Mouse (Mus musculus) heart, adult 2 months (tissue): ENCODE measurements at regions not wholly inside any gene's neighbourhood (a gene's known extent, or its start where the extent isn't known, plus 50 kb on each side); places are given as distances from the start of the nearest gene placed in this dataset.

Experiments
- DNase-seq, 2 experiments: peaks; one replicate each; pipeline ENCODE4 v3.0.0; 2021
- H3K27ac ChIP-seq: fragments of 200-600 bp; 2 replicates; pipeline ENCODE4 v1.8.1; 2022
- H3K27me3 ChIP-seq: fragments of 200-500 bp; 2 replicates; pipeline ENCODE4 v1.6.1; 2012; ENCODE audit warnings: mild to moderate bottlenecking, low read length, inconsistent platforms, mixed read lengths; ENCODE audit not compliant: control insufficient read depth, insufficient read depth
- H3K36me3 ChIP-seq: fragments of 200-500 bp; 2 replicates; pipeline ENCODE4 v1.6.1; 2012; ENCODE audit warnings: low read length, inconsistent platforms; ENCODE audit not compliant: control insufficient read depth, insufficient read depth
- H3K4me1 ChIP-seq: fragments of 200-500 bp; 2 replicates; pipeline ENCODE4 v1.6.1; 2011; ENCODE audit warnings: low read length; ENCODE audit not compliant: control insufficient read depth, insufficient read depth
- H3K4me3 ChIP-seq: fragments of 200-600 bp; 2 replicates; pipeline ENCODE4 v1.8.1; 2022
- H3K79me2 ChIP-seq: fragments of 200-500 bp; replicated peaks from 2 replicates; pipeline ENCODE4 v1.6.1; 2012; ENCODE audit warnings: mild to moderate bottlenecking, inconsistent platforms, low read length, moderate library complexity, mixed read lengths; ENCODE audit not compliant: control insufficient read depth, insufficient read depth
- H3K9ac ChIP-seq: fragments of 200-500 bp; 2 replicates; pipeline ENCODE4 v1.6.1; 2012; ENCODE audit warnings: low read depth, mild to moderate bottlenecking, control low read depth, inconsistent platforms, low read length, mixed read lengths
- CTCF ChIP-seq: fragments of 200-600 bp; IDR thresholded peaks from 2 replicates; pipeline ENCODE4 v1.8.1; 2022; ENCODE audit warnings: antibody characterized with exemption, mild to moderate bottlenecking, moderate library complexity
- EP300 ChIP-seq: fragments of 200-500 bp; IDR thresholded peaks from 2 replicates; pipeline ENCODE4 v1.6.1; 2011; ENCODE audit warnings: low read depth, low read length, control low read depth; ENCODE audit not compliant: insufficient read depth
- POLR2A ChIP-seq: fragments of 200-500 bp; IDR thresholded peaks from 2 replicates; pipeline ENCODE4 v1.6.1; 2011; ENCODE audit warnings: mild to moderate bottlenecking, low read depth, low read length, control low read depth; ENCODE audit not compliant: insufficient read depth
- WGBS: fragments of 180-500 bp; shearing (Covaris S2); methylation state at CpG from one replicate; pipeline ENCODE4 v1.1.7; 2018; 5-methylcytosine and 5-hydroxymethylcytosine counted together
- intact Hi-C: fragments of 180-260 bp; cut with DNase I; formaldehyde crosslinking; loops from one replicate; pipeline ENCODE4 v1.15.1; 2025

GRCm38 (mm10) chr10:111867102-111867501 is 105.4 kb upstream of the Krr1 start:
- WGBS = 73% methylated on average over 6 of the region's 6 CpGs
- H3K4me3 ChIP-seq = no peak overlapping the region
- H3K27ac ChIP-seq = no peak overlapping the region
- H3K79me2 ChIP-seq = no peaks in the 10 kb centered on the region
- no peak overlapping the region for H3K9ac ChIP-seq
- TF ChIP-seq POLR2A (no peak), CTCF (no peak), EP300 (no peak)
- intact Hi-C loops = no loop called here
- no peaks in the 10 kb centered on the region for H3K4me1 ChIP-seq
- H3K36me3 ChIP-seq = no peaks in the 10 kb centered on the region
- no peaks in the 10 kb centered on the region for H3K27me3 ChIP-seq
- DNase-seq = no peak

GRCm38 (mm10) chr10:111867538-111867937 is 104.9 kb upstream of the Krr1 start:
- 17% methylated on average over 6 of the region's 6 CpGs for WGBS
- Histone ChIP-seq H3K27ac (no peak overlapping the region), H3K79me2 (no peaks in the 10 kb centered on the region), H3K36me3 (no peaks in the 10 kb centered on the region), H3K4me3 (no peak overlapping the region), H3K4me1 (no peaks in the 10 kb centered on the region), H3K9ac (no peak overlapping the region), H3K27me3 (no peaks in the 10 kb centered on the region)
- intact Hi-C loops = no loop called here
- TF ChIP-seq POLR2A (no peak), EP300 (no peak)
- no peak for DNase-seq

- H3K36me3 ChIP-seq = no peaks in the 10 kb centered on the region
- DNase-seq = no peak
- H3K27ac ChIP-seq = no peak overlapping the region
- H3K27me3 ChIP-seq = no peaks in the 10 kb centered on the region
- WGBS = 72% methylated on average over 3 of the region's 3 CpGs
- H3K4me1 ChIP-seq = no peaks in the 10 kb centered on the region
- intact Hi-C loops = no loop called here
- H3K4me3 ChIP-seq = no peak overlapping the region
- H3K79me2 ChIP-seq = no peaks in the 10 kb centered on the region
- TF ChIP-seq EP300 (no peak), POLR2A (no peak), CTCF (no peak)
- H3K9ac ChIP-seq = no peak overlapping the region
Observed at GRCm38 (mm10) chr10:111880354-111880753, 92.1 kb upstream of the Krr1 start.

- DNase-seq = no peak
- no peak overlapping the region for H3K27ac ChIP-seq
- intact Hi-C loops = no loop called here
- H3K4me1 ChIP-seq = no peaks in the 10 kb centered on the region
- WGBS = 82% methylated on average over 24 of the region's 24 CpGs
- no peaks in the 10 kb centered on the region for H3K27me3 ChIP-seq
- H3K9ac ChIP-seq = no peak overlapping the region
- no peaks in the 10 kb centered on the region for H3K79me2 ChIP-seq
- TF ChIP-seq EP300 (no peak), POLR2A (no peak), CTCF (no peak)
- H3K36me3 ChIP-seq = no peaks in the 10 kb centered on the region
- H3K4me3 ChIP-seq = no peak overlapping the region
Observed at GRCm38 (mm10) chr10:111881339-111882211, 90.9 kb upstream of the Krr1 start.

GRCm38 (mm10) chr10:111882521-111882920 is 89.9 kb upstream of the Krr1 start:
- intact Hi-C loops = no loop called here
- no peak for TF ChIP-seq CTCF
- DNase-seq = no peak
- WGBS = 94% methylated on average over 6 of the region's 6 CpGs
- no peak overlapping the region for H3K27ac ChIP-seq
- H3K36me3 ChIP-seq = no peaks in the 10 kb centered on the region
- no peaks in the 10 kb centered on the region for H3K27me3 ChIP-seq
- no peaks in the 10 kb centered on the region for H3K4me1 ChIP-seq
- no peak overlapping the region for H3K9ac ChIP-seq
- no peaks in the 10 kb centered on the region for H3K79me2 ChIP-seq
- no peak overlapping the region for H3K4me3 ChIP-seq

- Histone ChIP-seq H3K79me2 (no peaks in the 10 kb centered on the region), H3K4me3 (no peak overlapping the region), H3K36me3 (no peaks in the 10 kb centered on the region), H3K9ac (no peak overlapping the region), H3K4me1 (no peaks in the 10 kb centered on the region), H3K27me3 (no peaks in the 10 kb centered on the region), H3K27ac (no peak overlapping the region)
- no peak for DNase-seq
- 84% methylated on average over 4 of the region's 4 CpGs for WGBS
- TF ChIP-seq POLR2A = no peak
- TF ChIP-seq CTCF = no peak
- TF ChIP-seq EP300 = no peak
- intact Hi-C loops = no loop called here
Observed at GRCm38 (mm10) chr10:111884701-111885100, 87.8 kb upstream of the Krr1 start.
